Mouse (Mus musculus) lung, adult 18-20 months (tissue): Measurements from ENCODE around the gene Cblb.

ENCODE experiments used
- DNase-seq, 2 experiments: peaks; one replicate each; pipeline ENCODE4 v3.0.0; 2022; ENCODE audit warnings: mixed read lengths in 2 of 2

The Cblb gene

GRCm38 (mm10) chr16:52134631-52135227 lies 103.7 kb downstream of the Cblb start:
- DNase-seq, result peak; percentile 34 to 54

DNA sequence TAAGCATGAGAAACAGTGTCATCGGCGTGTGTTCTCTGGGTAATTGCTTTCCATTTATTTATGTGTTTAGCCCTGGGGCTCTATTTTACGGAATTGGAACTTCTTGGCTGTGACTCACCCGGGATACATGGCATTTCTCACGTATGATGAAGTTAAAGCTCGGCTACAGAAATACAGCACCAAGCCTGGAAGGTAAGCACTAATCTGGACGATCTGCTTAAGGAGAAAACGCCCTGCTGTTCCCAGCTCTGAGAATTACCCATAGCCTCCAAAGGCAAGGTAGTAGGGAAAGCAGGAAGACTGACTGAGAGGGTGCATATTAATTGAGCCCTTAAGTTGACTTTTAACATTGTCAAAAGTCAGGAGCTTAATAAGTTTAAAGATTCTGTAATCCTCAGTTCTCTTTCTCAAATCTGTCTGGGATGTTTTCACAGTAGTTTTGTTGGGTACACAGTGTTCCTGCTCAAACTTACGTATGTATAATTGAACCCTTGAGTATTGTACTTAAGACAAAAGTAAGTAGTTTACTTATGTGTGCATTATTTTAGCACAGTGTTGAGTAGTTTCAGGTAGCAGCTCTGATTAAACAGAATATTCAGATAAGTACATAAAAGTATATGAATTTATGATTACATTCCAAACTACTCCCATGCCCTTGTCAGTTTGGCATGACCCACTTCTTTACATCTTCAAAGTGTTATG lies 104.8 kb downstream of the Cblb start:
- DNase-seq, result no peak

DNA sequence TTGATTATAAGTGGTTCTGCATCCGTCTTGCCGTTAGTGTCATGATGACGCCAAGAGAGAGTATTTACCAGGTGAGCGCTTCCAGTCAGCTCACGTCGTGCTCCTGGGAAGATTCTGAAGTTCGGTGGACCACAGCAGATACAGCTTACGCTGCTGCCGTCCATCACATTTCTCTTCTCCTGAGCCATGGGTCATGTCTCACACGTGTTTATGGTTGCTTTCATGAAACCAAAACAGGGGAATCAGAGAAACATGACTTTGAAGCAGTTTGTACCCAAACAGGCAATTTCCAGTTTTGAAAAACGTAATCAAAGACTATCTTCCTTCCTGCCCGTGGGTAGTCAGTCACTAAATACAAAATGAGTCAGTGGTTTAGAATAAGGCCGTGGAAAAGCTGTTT lies 112.1 kb downstream of the Cblb start:
- DNase-seq, result no peak

GRCm38 (mm10) chr16:52143818-52144217 lies 112.8 kb downstream of the Cblb start:
- no peak for DNase-seq

DNA sequence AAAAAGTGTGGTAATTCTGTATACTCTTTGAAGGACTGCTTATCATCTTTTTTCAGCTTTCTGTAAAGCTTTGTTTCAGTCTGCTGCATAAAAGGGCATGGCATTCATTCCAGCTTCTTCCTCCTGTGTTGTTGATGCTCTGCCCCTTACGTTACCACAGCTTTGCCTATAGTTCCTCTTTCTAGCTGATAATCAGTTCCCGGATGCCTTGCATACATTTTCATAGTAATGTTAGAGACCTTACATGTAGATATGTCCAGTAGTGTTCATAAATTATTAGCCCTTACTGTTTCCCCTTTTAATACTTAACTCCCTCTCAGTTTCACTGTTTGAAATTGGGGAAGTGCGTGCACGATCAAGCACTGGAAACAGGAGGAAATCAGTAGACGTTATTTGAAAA lies 113.8 kb downstream of the Cblb start:
- DNase-seq, result no peak

DNA sequence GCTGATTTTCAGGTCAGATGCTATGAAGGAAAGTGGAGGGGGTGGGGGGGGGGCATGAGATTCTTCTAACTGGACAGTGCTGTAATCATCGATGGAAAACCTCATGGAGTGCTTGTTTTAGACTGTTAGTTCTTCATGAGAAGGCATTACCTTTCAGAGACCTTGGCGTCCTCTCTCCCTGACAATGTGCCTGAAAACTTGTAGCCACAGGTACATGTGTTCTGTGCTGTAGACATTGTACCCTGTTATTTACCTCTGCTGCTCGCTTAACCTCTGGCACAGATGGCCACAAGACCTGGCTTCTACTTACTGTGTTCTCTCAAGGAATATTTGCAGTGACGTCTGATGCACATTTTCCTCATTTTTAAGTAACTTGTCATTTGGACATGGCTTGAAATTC lies 114.5 kb downstream of the Cblb start:
- no peak for DNase-seq

DNA sequence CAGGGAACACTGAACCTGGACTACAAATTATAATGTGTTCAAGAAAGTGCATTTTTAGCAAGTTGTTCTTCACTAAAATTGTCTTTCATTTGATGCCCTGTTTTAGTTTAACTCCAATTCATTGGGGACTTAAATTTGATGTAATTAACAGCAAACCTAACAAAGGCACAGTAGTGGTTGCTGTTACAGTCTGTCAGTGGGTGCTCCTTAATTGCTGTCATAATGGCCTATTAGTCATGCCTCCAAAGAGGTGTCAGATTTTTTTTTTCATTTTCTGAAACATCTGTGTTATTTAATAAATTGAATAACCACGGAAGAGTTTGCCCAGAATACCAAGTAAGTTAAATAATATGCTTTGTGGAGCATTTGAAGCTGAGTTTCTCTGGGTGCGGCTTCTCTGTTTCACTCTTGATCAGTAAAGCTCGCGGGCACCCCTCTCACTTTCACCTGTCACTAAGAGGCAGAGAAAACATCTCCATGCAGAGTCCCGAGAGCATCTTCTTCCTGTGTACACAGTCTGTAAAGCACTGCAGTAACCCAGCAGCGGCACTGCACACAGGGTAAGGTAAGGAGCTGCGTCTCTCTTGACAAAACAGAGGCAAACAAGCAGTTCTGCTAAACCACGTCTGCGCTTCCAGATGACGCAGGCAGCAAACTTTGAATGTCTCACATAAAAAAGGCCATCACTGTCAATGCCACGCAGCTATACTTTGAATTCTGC lies 116.1 kb downstream of the Cblb start:
- DNase-seq, result no peak

DNA sequence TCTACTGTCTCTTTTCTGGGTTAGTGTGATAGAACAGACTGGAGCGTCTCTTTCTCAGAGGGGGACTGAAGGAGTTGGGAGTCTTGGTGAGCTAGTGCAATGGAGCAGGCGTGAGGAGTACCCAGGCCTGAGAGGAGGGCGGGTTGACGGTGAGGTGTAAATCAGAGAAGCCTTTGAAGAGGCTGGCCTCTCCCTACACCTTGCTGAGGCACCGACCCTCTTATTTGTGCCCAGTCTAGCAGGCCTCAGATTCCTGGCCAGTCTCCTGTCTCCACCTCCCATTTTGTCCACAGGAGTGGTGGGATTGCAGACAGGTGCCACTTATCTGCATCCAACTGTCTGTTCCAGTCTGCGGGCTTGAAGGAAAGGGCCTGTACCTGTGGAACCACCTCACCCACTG lies 117.0 kb downstream of the Cblb start:
- DNase-seq, result no peak

DNA sequence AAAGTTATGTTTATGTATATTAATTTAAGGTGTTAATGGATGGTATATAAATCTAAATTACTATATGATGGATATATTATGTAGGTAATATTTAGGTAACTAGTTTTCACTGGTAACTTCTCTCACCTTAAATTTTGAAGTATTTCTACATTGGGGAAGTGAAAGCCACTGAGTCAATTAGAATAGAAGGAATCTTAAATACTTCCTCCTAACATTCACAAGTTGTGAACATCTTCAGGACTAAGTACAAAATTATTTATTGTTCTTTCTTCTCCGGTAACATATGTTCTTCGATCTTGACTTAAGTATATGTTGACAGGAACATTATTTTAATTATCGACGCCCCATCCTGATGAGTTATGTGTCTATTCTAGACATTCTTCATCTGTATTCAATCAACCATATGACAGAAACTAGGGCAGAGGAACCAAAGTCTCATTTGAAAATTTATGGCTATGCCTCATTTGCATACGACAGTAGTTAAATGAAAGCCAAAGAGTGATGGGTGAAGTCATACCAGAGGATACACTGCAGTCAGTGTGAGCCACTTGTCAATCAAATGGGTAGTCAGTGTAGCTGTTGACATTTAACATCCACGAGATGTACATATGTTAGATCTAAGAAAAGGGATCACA lies 118.2 kb downstream of the Cblb start:
- DNase-seq, result no peak

DNA sequence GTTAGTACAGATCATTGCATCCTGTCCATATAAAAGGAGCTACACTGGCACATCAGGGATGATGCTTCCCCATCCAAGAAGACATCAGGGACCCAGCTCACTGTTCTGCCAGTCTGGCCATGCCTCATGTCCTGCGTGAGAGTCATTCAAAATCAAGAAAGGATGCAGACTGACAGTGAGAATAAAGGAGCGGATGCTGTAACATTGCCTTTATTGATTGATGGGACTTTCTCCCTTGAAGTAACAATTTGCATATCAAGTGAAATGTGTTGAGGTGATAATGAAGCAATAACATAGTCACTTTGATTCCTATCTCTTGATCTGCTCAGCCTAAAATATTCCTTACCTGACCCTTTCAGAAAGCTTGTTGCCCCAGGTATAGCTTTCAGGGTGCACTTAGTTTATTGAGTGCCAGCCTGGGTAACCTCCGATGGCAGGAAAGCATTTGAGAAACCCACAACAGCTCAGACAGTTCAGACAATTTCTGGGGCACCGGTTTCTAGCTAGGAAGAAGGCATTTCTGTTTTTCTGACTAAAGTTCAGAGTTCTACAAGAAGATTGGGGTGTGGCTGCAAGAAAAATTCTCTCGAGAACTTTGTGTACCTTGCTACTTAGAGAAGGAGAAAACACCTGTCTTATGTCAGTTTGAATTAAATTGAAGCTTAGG lies 124.1 kb downstream of the Cblb start:
- DNase-seq, result no peak

DNA sequence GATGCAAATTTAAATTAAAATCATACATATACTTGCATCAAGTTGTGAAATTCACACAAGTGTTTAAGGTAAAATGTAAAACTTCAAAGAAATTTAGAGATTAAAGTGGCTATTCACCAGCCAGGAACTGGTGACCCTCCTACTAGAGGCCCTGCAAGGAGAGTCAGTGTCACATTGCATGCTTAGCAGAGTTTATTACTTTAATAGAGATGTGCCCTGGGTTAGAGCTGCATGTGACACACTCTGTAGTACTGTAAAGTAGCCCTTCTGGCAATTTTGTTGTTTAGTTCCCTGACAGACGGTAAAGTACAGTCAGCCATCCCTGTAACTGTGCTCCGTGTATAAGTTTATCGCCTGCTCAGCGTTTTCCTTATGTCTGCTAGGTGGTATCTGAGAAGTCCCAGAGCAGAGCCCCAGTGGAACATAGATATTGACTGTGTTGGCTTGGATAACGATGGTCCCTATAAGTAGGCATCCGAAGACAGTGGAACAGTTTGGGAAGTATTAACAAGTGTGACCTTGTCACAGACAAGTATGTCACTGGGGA lies 129.0 kb downstream of the Cblb start:
- no peak for DNase-seq

DNA sequence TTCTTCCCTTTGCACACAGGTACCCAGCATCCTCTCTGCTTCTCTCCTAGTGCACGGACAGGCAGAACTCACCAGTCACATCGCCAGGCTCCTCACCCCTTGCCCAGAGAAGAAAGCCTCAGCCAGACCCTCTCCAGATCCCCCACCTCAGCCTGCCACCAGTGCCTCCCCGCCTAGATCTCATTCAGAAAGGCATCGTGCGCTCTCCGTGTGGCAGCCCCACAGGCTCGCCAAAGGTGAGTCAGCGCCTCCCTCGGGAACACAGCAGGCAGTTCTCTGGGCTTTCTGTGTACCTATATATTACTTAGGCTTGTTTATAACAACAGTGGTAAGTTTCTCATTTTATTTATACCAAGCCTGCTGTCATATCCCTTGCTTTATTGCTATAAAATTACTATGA lies 133.2 kb downstream of the Cblb start:
- DNase-seq, result no peak

DNA sequence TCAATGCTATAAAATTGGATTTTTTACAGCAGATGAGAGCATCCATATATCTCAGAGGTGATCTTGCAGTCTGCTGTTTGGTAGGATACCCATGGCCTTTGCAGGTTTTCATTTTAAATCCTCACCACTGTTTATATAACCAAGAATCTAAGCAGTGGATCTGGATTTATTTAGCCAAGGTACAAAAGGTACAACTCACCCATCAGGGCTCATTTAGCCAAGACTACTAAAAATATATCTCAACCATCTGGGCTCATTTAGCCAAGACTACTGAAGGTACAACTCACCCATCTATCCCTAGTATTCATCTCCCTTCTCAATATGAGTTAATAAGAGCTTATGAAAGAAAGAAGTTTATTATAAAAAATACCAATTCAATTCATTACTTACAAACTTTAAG lies 142.2 kb downstream of the Cblb start:
- DNase-seq, result no peak

DNA sequence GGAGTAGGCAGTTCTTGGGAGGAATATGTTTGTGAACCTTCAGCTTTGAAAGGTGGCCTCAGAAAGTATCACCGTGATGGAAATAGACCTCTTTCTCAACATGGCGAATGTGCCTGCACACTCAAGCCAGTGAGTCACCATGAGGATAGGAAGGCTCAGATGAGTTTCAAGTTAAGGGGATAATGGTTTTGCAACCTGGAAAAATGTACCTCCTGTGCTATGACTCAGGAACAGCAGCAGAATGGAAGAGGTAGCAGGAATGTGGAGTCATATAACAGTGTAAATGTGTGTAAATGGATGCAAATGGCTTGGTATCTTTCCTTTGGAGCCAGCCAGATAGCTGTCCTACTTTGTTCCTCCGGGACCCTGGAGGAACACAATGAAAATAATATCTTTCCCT lies 148.8 kb downstream of the Cblb start:
- DNase-seq, result no peak

- DNase-seq, result no peak
These were observed 151.0 kb downstream of the Cblb start for GRCm38 (mm10) chr16:52182057-52182456.

- DNase-seq, result no peak
These were observed 153.3 kb downstream of the Cblb start for GRCm38 (mm10) chr16:52184350-52184749.

GRCm38 (mm10) chr16:52186731-52187130 lies 155.7 kb downstream of the Cblb start:
- DNase-seq, result peak; percentile 75 to 82

DNA sequence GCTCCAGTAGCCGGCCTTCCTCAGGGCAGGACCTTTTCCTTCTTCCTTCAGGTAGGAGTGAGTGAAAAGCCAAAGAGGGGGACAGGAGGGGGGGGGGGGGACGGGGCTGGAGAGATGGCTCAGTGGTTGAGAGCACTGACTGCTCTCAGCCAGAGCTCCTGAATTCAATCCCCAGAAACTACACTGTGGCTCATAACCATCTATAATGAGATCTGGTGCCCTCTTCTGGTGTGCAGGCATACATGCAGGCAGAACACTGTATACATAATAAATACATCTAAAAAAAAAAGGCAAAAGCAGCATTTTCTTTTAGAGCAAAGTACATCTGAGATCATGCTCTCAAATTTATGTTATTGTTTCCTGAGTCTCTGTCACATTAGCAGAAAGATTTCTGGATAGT lies 158.1 kb downstream of the Cblb start:
- DNase-seq, result no peak

DNA sequence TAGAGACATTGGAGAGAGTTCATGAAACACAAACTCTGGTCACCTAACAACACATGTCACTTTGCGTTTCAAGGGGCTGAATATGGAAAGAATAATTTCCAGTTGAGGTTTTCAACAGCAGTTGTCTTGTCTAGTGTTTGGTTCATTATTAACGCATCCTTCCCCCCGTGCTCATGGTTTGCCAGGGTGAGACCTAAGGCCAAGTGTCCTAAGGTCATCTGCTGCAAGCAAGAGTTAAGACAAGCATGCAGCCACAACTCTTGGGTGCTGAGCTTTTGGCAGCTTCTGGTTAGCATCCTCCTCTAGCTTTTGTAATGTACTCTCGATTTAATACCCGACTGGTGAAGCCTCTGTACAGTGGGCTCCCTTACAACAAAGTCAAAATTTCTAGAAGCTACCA lies 159.7 kb downstream of the Cblb start:
- DNase-seq, result no peak

GRCm38 (mm10) chr16:52194040-52194439 lies 163.0 kb downstream of the Cblb start:
- no peak for DNase-seq

DNA sequence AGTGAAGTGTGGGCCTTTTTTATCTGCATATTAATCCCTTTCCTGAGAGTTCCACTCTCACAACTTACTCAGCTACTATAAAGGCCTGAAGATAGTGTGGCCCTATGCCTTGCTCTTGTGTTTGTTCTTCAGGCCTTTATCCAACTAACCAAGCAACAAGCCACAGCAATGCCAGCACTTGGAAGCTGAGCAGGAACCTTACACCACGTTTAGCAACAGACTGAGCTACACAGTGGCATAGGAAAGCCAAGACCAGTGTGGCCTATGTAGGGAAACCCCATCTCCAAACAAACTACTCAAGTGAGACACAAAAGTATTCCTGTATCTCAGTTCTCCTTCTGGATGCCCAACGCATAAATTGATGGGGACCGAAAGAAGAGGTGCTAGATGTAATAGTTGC lies 163.8 kb downstream of the Cblb start:
- no peak for DNase-seq

- no peak for DNase-seq
These were observed 169.1 kb downstream of the Cblb start for GRCm38 (mm10) chr16:52200107-52200506.
